Mouse (Mus musculus): ENCODE results near the gene Alpl. TPM values are rescaled to one million over a fixed set of nuclear protein-coding genes. Genes with fewer than 3 reads are reported as not detected.
A peak's percentile ranks its signal among the peaks of the same experiment; 100 is the strongest.

Alpl gene
- polyA plus RNA-seq, 1 experiment, result 569 TPM

- H3K4me3 ChIP-seq (ENCODE audit: insufficient read depth, low read depth, low read length), result no peak overlapping the region
- no peak for TF ChIP-seq CTCF (conservative IDR thresholded peaks at IDR 0.05; ENCODE audit: insufficient read depth, insufficient read length, low read depth, low read length)
- no peak for TF ChIP-seq POLR2A (IDR thresholded peaks at IDR 0.05; ENCODE audit: low read depth, low read length)
- DNase-seq, result no peak
- WGBS, result 83% methylated on average over 17 of the region's 17 CpGs
- no peak overlapping the region for H3K27ac ChIP-seq (ENCODE audit: insufficient read depth, low read depth, low read length)
- peaks cover 14% of the 10 kb centered on the region for H3K4me1 ChIP-seq (ENCODE audit: control insufficient read depth, insufficient read depth, low read length)
- H3K27me3 ChIP-seq (replicated peaks; ENCODE audit: control insufficient read depth, insufficient read depth, low read length), result no peaks in the 10 kb centered on the region
- H3K36me3 ChIP-seq (ENCODE audit: control insufficient read depth, insufficient read depth, low read length), result no peaks in the 10 kb centered on the region
Measured at GRCm38 (mm10) chr4:137778397-137779184, 17.6 kb downstream of the Alpl start.

GRCm38 (mm10) chr4:137777866-137778265, 18.3 kb downstream of the Alpl start:
- Histone ChIP-seq H3K27ac (ENCODE audit: insufficient read depth, low read depth, low read length) (no peak overlapping the region), H3K27me3 (replicated peaks; ENCODE audit: control insufficient read depth, insufficient read depth, low read length) (no peaks in the 10 kb centered on the region), H3K4me1 (ENCODE audit: control insufficient read depth, insufficient read depth, low read length) (peaks cover 14% of the 10 kb centered on the region; the same call in 1 of the 2 replicates), H3K36me3 (ENCODE audit: control insufficient read depth, insufficient read depth, low read length) (no peaks in the 10 kb centered on the region), H3K4me3 (ENCODE audit: insufficient read depth, low read depth, low read length) (no peak overlapping the region)
- TF ChIP-seq CTCF (conservative IDR thresholded peaks at IDR 0.05; ENCODE audit: insufficient read depth, insufficient read length, low read depth, low read length) (no peak), POLR2A (IDR thresholded peaks at IDR 0.05; ENCODE audit: low read depth, low read length) (no peak)
- DNase-seq, result no peak
- WGBS, result 94% methylated on average over 4 of the region's 4 CpGs

GRCm38 (mm10) chr4:137774505-137774904, 21.7 kb downstream of the Alpl start:
- 66% methylated on average over 6 of the region's 6 CpGs for WGBS
- H3K36me3 ChIP-seq (ENCODE audit: control insufficient read depth, insufficient read depth, low read length), result no peaks in the 10 kb centered on the region
- DNase-seq, result peak; percentile 84
- peak overlapping the region; percentile 84 for H3K27ac ChIP-seq (ENCODE audit: insufficient read depth, low read depth, low read length)
- no peak overlapping the region for H3K4me3 ChIP-seq (ENCODE audit: insufficient read depth, low read depth, low read length)
- no peaks in the 10 kb centered on the region for H3K27me3 ChIP-seq (replicated peaks; ENCODE audit: control insufficient read depth, insufficient read depth, low read length)
- no peak for TF ChIP-seq POLR2A (IDR thresholded peaks at IDR 0.05; ENCODE audit: low read depth, low read length)
- peaks cover 18% of the 10 kb centered on the region for H3K4me1 ChIP-seq (ENCODE audit: control insufficient read depth, insufficient read depth, low read length)

- no peaks in the 10 kb centered on the region for H3K27me3 ChIP-seq (replicated peaks; ENCODE audit: control insufficient read depth, insufficient read depth, low read length)
- 48% methylated on average over 5 of the region's 5 CpGs for WGBS
- no peak for DNase-seq
- TF ChIP-seq POLR2A (IDR thresholded peaks at IDR 0.05; ENCODE audit: low read depth, low read length) (no peak), CTCF (conservative IDR thresholded peaks at IDR 0.05; ENCODE audit: insufficient read depth, insufficient read length, low read depth, low read length) (no peak)
- H3K27ac ChIP-seq (ENCODE audit: insufficient read depth, low read depth, low read length), result peak overlapping the region; percentile 76
- no peaks in the 10 kb centered on the region for H3K36me3 ChIP-seq (ENCODE audit: control insufficient read depth, insufficient read depth, low read length)
- no peak overlapping the region for H3K4me3 ChIP-seq (ENCODE audit: insufficient read depth, low read depth, low read length)
- H3K4me1 ChIP-seq (ENCODE audit: control insufficient read depth, insufficient read depth, low read length), result peaks cover 22% of the 10 kb centered on the region
Measured at GRCm38 (mm10) chr4:137774013-137774412, 22.2 kb downstream of the Alpl start.

GRCm38 (mm10) chr4:137773369-137773899, 22.8 kb downstream of the Alpl start:
- Histone ChIP-seq H3K4me3 (ENCODE audit: insufficient read depth, low read depth, low read length) (no peak overlapping the region), H3K4me1 (ENCODE audit: control insufficient read depth, insufficient read depth, low read length) (peaks cover 22% of the 10 kb centered on the region), H3K27ac (ENCODE audit: insufficient read depth, low read depth, low read length) (peak overlapping the region; percentile 76), H3K36me3 (ENCODE audit: control insufficient read depth, insufficient read depth, low read length) (no peaks in the 10 kb centered on the region), H3K27me3 (replicated peaks; ENCODE audit: control insufficient read depth, insufficient read depth, low read length) (no peaks in the 10 kb centered on the region)
- TF ChIP-seq POLR2A (IDR thresholded peaks at IDR 0.05; ENCODE audit: low read depth, low read length) (no peak), CTCF (conservative IDR thresholded peaks at IDR 0.05; ENCODE audit: insufficient read depth, insufficient read length, low read depth, low read length) (no peak)
- WGBS, result 24% methylated on average over 2 of the region's 2 CpGs
- DNase-seq, result peak; percentile 94

GRCm38 (mm10) chr4:137772438-137773056, 23.6 kb downstream of the Alpl start:
- Histone ChIP-seq H3K27me3 (replicated peaks; ENCODE audit: control insufficient read depth, insufficient read depth, low read length) (no peaks in the 10 kb centered on the region), H3K27ac (ENCODE audit: insufficient read depth, low read depth, low read length) (peak overlapping the region; percentile 41; the same call in 1 of the 2 replicates), H3K4me1 (ENCODE audit: control insufficient read depth, insufficient read depth, low read length) (peaks cover 22% of the 10 kb centered on the region), H3K36me3 (ENCODE audit: control insufficient read depth, insufficient read depth, low read length) (no peaks in the 10 kb centered on the region), H3K4me3 (ENCODE audit: insufficient read depth, low read depth, low read length) (no peak overlapping the region)
- WGBS, result 70% methylated on average over 16 of the region's 16 CpGs
- no peak for DNase-seq
- no peak for TF ChIP-seq POLR2A (IDR thresholded peaks at IDR 0.05; ENCODE audit: low read depth, low read length)
- TF ChIP-seq CTCF (conservative IDR thresholded peaks at IDR 0.05; ENCODE audit: insufficient read depth, insufficient read length, low read depth, low read length), result no peak

GRCm38 (mm10) chr4:137771749-137772148, 24.4 kb downstream of the Alpl start:
- no peak overlapping the region for H3K4me3 ChIP-seq (ENCODE audit: insufficient read depth, low read depth, low read length)
- H3K27me3 ChIP-seq (replicated peaks; ENCODE audit: control insufficient read depth, insufficient read depth, low read length), result no peaks in the 10 kb centered on the region
- WGBS, result 52% methylated on average over 3 of the region's 3 CpGs
- H3K4me1 ChIP-seq (ENCODE audit: control insufficient read depth, insufficient read depth, low read length), result peaks cover 22% of the 10 kb centered on the region
- H3K27ac ChIP-seq (ENCODE audit: insufficient read depth, low read depth, low read length), result no peak overlapping the region
- H3K36me3 ChIP-seq (ENCODE audit: control insufficient read depth, insufficient read depth, low read length), result no peaks in the 10 kb centered on the region
- DNase-seq, result no peak
- TF ChIP-seq POLR2A (IDR thresholded peaks at IDR 0.05; ENCODE audit: low read depth, low read length), result no peak
- TF ChIP-seq CTCF (conservative IDR thresholded peaks at IDR 0.05; ENCODE audit: insufficient read depth, insufficient read length, low read depth, low read length), result no peak

Data from kidney, adult 2 months (tissue).